Mouse (Mus musculus): ENCODE results near the gene Ccl28. TPM values are rescaled to one million over a fixed set of nuclear protein-coding genes. Genes with fewer than 3 reads are reported as not detected.
A peak's percentile ranks its signal among the peaks of the same experiment; 100 is the strongest.
"Not testable (repeated sequence)": the region's sequence is repeated elsewhere in the genome, so short reads cannot be mapped to it uniquely, and the experiment has no call there.

Ccl28 gene
- polyA plus RNA-seq, 1 experiment from 2014 or later, result 0.06 TPM

- Histone ChIP-seq H3K36me3 (no peaks in the 10 kb centered on the region), H3K4me2 (replicated peaks) (no peak overlapping the region), H3K27ac (no peak overlapping the region), H3K9me3 (no peaks in the 10 kb centered on the region), H3K9ac (no peak overlapping the region), H3K4me1 (no peaks in the 10 kb centered on the region), H3K4me3 (no peak overlapping the region), H3K27me3 (no peaks in the 10 kb centered on the region)
- 85% methylated on average over 2 of the region's 2 CpGs for WGBS
- ATAC-seq (ENCODE audit: insufficient number of reproducible peaks, insufficient read depth, low FRiP score, low TSS enrichment), result no peak
Measured at GRCm38 (mm10) chr13:119654734-119655133, 31.1 kb downstream of the Ccl28 start.

- Histone ChIP-seq H3K36me3 (no peaks in the 10 kb centered on the region), H3K4me3 (no peak overlapping the region), H3K27ac (no peak overlapping the region), H3K27me3 (no peaks in the 10 kb centered on the region), H3K9me3 (no peaks in the 10 kb centered on the region), H3K9ac (no peak overlapping the region), H3K4me2 (replicated peaks) (no peak overlapping the region), H3K4me1 (no peaks in the 10 kb centered on the region)
- ATAC-seq (ENCODE audit: insufficient number of reproducible peaks, insufficient read depth, low FRiP score, low TSS enrichment), result no peak
- WGBS, result 75% methylated on average over 2 of the region's 2 CpGs
Measured at GRCm38 (mm10) chr13:119656246-119656645, 32.6 kb downstream of the Ccl28 start.

- H3K27ac ChIP-seq, result no peak overlapping the region
- H3K4me1 ChIP-seq, result no peaks in the 10 kb centered on the region
- ATAC-seq (ENCODE audit: insufficient number of reproducible peaks, insufficient read depth, low FRiP score, low TSS enrichment), result no peak
- H3K4me3 ChIP-seq, result no peak overlapping the region
- H3K4me2 ChIP-seq (replicated peaks), result no peak overlapping the region
- H3K9ac ChIP-seq, result no peak overlapping the region
- H3K9me3 ChIP-seq, result no peaks in the 10 kb centered on the region
- H3K36me3 ChIP-seq, result no peaks in the 10 kb centered on the region
- no peaks in the 10 kb centered on the region for H3K27me3 ChIP-seq
- 74% methylated on average over 6 of the region's 6 CpGs for WGBS
Measured at GRCm38 (mm10) chr13:119656846-119657416, 33.3 kb downstream of the Ccl28 start.

- not testable (repeated sequence) for H3K4me1 ChIP-seq; H3K27me3 ChIP-seq; H3K4me2 ChIP-seq (replicated peaks); H3K9me3 ChIP-seq; H3K27ac ChIP-seq; H3K4me3 ChIP-seq; H3K9ac ChIP-seq; H3K36me3 ChIP-seq; ATAC-seq (ENCODE audit: insufficient number of reproducible peaks, insufficient read depth, low FRiP score, low TSS enrichment)
- WGBS, result 57% methylated on average over 7 of the region's 9 CpGs
Measured at GRCm38 (mm10) chr13:119661420-119661819, 37.8 kb downstream of the Ccl28 start.

GRCm38 (mm10) chr13:119678794-119679193, 55.2 kb downstream of the Ccl28 start:
- no peak overlapping the region for H3K27ac ChIP-seq
- no peaks in the 10 kb centered on the region for H3K9me3 ChIP-seq
- H3K36me3 ChIP-seq, result no peaks in the 10 kb centered on the region
- no peak overlapping the region for H3K9ac ChIP-seq
- H3K4me2 ChIP-seq (replicated peaks), result no peak overlapping the region
- H3K4me3 ChIP-seq, result no peak overlapping the region
- H3K27me3 ChIP-seq, result no peaks in the 10 kb centered on the region
- ATAC-seq (ENCODE audit: insufficient number of reproducible peaks, insufficient read depth, low FRiP score, low TSS enrichment), result no peak
- WGBS, result 52% methylated on average over 8 of the region's 8 CpGs
- no peaks in the 10 kb centered on the region for H3K4me1 ChIP-seq

GRCm38 (mm10) chr13:119679721-119680120, 56.1 kb downstream of the Ccl28 start:
- H3K36me3 ChIP-seq, result no peaks in the 10 kb centered on the region
- H3K4me1 ChIP-seq, result no peaks in the 10 kb centered on the region
- no peak overlapping the region for H3K4me3 ChIP-seq

GRCm38 (mm10) chr13:119681161-119681560, 57.5 kb downstream of the Ccl28 start:
- Histone ChIP-seq H3K27ac (no peak overlapping the region), H3K4me2 (replicated peaks) (no peak overlapping the region), H3K4me1 (no peaks in the 10 kb centered on the region), H3K9me3 (no peaks in the 10 kb centered on the region), H3K4me3 (no peak overlapping the region), H3K36me3 (no peaks in the 10 kb centered on the region), H3K9ac (no peak overlapping the region), H3K27me3 (no peaks in the 10 kb centered on the region)
- 67% methylated on average over 3 of the region's 3 CpGs for WGBS
- no peak for ATAC-seq (ENCODE audit: insufficient number of reproducible peaks, insufficient read depth, low FRiP score, low TSS enrichment)

More at GRCm38 (mm10) chr13:119679721-119680120, 56.1 kb downstream of the Ccl28 start:
- Histone ChIP-seq H3K9me3 (no peaks in the 10 kb centered on the region), H3K9ac (no peak overlapping the region), H3K27ac (no peak overlapping the region), H3K4me2 (replicated peaks) (no peak overlapping the region), H3K27me3 (no peaks in the 10 kb centered on the region)
- ATAC-seq (ENCODE audit: insufficient number of reproducible peaks, insufficient read depth, low FRiP score, low TSS enrichment), result no peak
- WGBS, result 74% methylated on average over 2 of the region's 2 CpGs

- Histone ChIP-seq H3K27me3 (no peaks in the 10 kb centered on the region), H3K9me3 (no peaks in the 10 kb centered on the region), H3K27ac (no peak overlapping the region), H3K36me3 (no peaks in the 10 kb centered on the region), H3K4me3 (no peak overlapping the region), H3K4me2 (replicated peaks) (no peak overlapping the region), H3K9ac (no peak overlapping the region), H3K4me1 (0 out of 2 replicates have a peak, but pooled peaks cover 4% of the 10 kb centered on the region)
- no peak for ATAC-seq (ENCODE audit: insufficient number of reproducible peaks, insufficient read depth, low FRiP score, low TSS enrichment)
- WGBS, result 54% methylated on average over 11 of the region's 11 CpGs
Measured at GRCm38 (mm10) chr13:119684416-119685177, 61.0 kb downstream of the Ccl28 start.

- Histone ChIP-seq H3K27me3 (no peaks in the 10 kb centered on the region), H3K4me1 (peaks cover 31% of the 10 kb centered on the region), H3K27ac (peak overlapping the region; percentile 17; the same call in 1 of the 2 replicates), H3K4me2 (replicated peaks) (peak overlapping the region; percentile 44), H3K9me3 (no peaks in the 10 kb centered on the region), H3K36me3 (no peaks in the 10 kb centered on the region), H3K4me3 (peak overlapping the region; percentile 93), H3K9ac (no peak overlapping the region)
- 9% methylated on average over 5 of the region's 5 CpGs for WGBS
- no peak for ATAC-seq (ENCODE audit: insufficient number of reproducible peaks, insufficient read depth, low FRiP score, low TSS enrichment)
Measured at GRCm38 (mm10) chr13:119689709-119690038, 66.1 kb downstream of the Ccl28 start.

- H3K4me1 ChIP-seq, result peaks cover 32% of the 10 kb centered on the region
- no peaks in the 10 kb centered on the region for H3K36me3 ChIP-seq
- H3K27ac ChIP-seq, result peak within 1 kb of the TSS; percentile 99
- H3K27me3 ChIP-seq, result no peaks in the 10 kb centered on the region
- no peaks in the 10 kb centered on the region for H3K9me3 ChIP-seq
- peak within 1 kb of the TSS; percentile 69 for H3K4me2 ChIP-seq (replicated peaks)
- H3K9ac ChIP-seq, result peak within 1 kb of the TSS; percentile 93
- H3K4me3 ChIP-seq, result peak within 1 kb of the TSS; percentile 93
- ATAC-seq (ENCODE audit: insufficient number of reproducible peaks, insufficient read depth, low FRiP score, low TSS enrichment), result peak; percentile 99
- under 1% methylated on average over 59 of the region's 59 CpGs for WGBS
Measured at GRCm38 (mm10) chr13:119690039-119690728, 66.6 kb downstream of the Ccl28 start, which contains the start of gene Hmgcs1. Gene Hmgcs1 (plus strand): TSS chr13:119690379.

GRCm38 (mm10) chr13:119690876-119691620, 67.4 kb downstream of the Ccl28 start:
- no peaks in the 10 kb centered on the region for H3K27me3 ChIP-seq
- no peak; the same call in 1 of the 2 replicates for ATAC-seq (ENCODE audit: insufficient number of reproducible peaks, insufficient read depth, low FRiP score, low TSS enrichment)
- 4% methylated on average over 7 of the region's 7 CpGs for WGBS

More at GRCm38 (mm10) chr13:119690876-119691620, 67.4 kb downstream of the Ccl28 start:
- Histone ChIP-seq H3K9ac (peak overlapping the region; percentile 93), H3K36me3 (no peaks in the 10 kb centered on the region), H3K4me1 (peaks cover 32% of the 10 kb centered on the region), H3K9me3 (no peaks in the 10 kb centered on the region), H3K27ac (peak overlapping the region; percentile 99), H3K4me2 (replicated peaks) (peak overlapping the region; percentile 69), H3K4me3 (peak overlapping the region; percentile 93)
